Mouse (Mus musculus) thymus, postnatal 10 days (tissue): ENCODE measurements around the gene Tcte3.
"Not testable (repeated sequence)": the region's sequence is repeated elsewhere in the genome, so short reads cannot be mapped to it uniquely, and the experiment has no call there.

Experiments used
- DNase-seq, 2 experiments: peaks; one replicate each; pipeline ENCODE4 v3.0.0; 2021; ENCODE audit warnings: low spot score in 2 of 2

The Tcte3 gene

GRCm38 (mm10) chr17:15031414-15031813 is 9.9 kb downstream of the Tcte3 start:
- not testable (repeated sequence) for DNase-seq

DNA sequence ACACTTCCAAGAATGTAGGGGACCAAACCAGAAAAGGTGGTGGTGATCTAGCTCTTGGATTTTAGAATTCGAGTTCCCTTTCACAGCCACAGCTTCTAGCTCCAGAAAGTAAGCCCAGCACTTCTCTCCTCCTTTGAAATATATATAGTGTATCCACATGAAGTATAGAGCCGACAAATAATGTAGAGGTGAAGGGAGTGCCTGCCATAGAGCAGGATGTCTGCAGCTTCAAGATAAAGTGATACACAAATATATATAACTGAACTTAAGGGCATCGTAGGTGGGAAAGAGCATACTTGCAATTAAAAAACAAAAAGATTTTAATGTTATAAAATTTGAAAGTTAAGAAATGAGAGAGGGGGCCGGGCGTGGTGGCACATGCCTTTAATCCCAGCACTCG is 15.8 kb downstream of the Tcte3 start:
- not testable (repeated sequence) for DNase-seq

- DNase-seq = not testable (repeated sequence)
Observed at GRCm38 (mm10) chr17:15024502-15025193, 16.6 kb downstream of the Tcte3 start.

- DNase-seq = not testable (repeated sequence)
Observed at GRCm38 (mm10) chr17:15023878-15024492, 17.3 kb downstream of the Tcte3 start.

DNA sequence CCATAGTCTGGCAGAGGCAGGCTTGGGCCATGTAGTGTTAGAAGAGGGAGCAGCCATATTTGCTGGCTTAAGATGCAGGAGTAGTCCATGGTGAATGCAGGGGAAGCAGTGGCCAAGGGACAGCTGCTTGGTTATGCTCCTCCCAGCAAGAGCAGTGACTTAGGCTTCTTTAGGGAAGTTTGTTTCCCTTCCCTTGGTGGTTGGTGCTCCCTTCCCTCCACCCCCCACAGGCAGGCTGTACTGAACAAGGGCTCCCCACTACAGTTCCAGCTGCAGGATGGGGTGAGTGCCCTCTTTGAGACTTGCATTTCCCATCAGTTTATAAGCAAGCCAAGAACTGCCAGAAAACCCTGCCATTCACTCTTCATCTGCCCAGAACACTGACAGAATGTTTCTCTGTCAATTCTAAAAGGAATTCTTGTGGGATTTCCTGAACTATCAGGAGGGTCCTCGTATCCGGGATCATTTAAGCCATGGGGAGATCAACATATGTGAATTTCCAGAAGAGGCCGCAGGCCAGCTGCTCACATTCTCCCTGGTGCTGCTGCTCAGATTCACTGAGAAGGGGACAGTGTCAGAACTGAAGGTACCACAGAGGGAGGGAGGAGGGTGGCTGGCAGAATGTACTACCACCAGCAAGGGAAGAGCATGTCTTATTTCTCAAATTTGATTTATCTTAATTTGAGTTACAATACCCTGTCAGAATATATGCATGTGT is 19.6 kb downstream of the Tcte3 start:
- peak; percentile 2 for DNase-seq

DNA sequence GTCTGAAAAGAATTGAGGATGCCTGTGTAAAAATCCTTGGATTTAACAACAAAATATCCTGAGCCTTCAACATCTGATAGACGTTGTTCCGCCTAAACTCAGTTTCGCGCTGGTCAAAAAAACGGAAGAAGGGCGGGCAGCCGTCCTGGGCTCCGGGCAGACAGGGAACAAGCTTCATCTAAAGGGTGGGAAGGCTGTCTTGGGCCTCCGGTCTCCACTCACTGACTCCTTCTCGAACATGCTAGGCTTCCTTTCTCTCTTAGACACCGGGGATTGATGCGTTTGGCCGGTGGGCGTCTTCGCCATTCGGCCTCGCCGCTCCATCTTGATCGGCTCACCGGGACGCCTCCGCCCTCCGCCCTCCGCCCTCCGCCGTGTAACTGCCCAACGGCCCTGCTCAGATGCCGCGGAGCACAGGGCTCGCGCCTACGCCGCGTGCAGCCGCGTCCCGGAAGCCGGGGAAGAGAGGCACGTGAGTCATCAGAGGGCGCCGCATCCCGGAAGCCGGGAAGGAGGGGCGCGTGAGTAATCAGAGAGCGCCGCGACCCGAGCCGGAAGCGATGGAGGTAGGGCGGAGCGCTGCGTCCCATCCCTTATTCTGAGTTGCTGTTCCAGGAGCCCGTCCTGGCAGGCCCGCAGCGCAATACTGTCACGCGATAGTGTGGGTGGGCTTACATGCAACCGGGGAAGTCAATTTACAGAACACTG is 31.4 kb downstream of the Tcte3 start, which contains the start of gene Gm3435:
TSS of gene Gm3435 (plus strand) at position 471 of the 708 bp plus-strand sequence.
- DNase-seq = not testable (repeated sequence)

DNA sequence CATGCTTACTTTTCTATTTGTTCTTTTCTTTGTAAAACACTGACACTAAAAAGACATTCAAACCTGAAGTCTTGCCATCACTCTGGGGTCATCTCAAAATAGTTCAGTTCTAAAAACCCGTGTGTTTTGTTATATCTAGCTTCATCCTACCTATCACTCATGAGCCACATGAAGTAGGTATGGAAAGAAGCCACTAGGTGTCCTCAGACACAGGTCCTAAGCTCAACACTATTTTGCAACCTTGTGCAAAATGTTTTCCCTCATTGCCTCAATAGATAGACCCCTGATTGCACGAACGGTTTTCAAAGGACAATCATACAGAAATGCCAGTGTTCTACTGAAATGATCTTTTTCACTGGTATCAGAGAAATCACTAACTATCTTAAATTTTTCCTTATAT is 32.2 kb downstream of the Tcte3 start:
- not testable (repeated sequence) for DNase-seq

- not testable (repeated sequence) for DNase-seq
Observed at GRCm38 (mm10) chr17:15000047-15000446, 41.2 kb downstream of the Tcte3 start.

DNA sequence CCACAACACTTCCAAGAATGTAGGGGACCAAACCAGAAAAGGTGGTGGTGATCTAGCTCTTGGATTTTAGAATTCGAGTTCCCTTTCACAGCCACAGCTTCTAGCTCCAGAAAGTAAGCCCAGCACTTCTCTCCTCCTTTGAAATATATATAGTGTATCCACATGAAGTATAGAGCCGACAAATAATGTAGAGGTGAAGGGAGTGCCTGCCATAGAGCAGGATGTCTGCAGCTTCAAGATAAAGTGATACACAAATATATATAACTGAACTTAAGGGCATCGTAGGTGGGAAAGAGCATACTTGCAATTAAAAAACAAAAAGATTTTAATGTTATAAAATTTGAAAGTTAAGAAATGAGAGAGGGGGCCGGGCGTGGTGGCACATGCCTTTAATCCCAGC is 47.1 kb downstream of the Tcte3 start:
- DNase-seq = not testable (repeated sequence)

DNA sequence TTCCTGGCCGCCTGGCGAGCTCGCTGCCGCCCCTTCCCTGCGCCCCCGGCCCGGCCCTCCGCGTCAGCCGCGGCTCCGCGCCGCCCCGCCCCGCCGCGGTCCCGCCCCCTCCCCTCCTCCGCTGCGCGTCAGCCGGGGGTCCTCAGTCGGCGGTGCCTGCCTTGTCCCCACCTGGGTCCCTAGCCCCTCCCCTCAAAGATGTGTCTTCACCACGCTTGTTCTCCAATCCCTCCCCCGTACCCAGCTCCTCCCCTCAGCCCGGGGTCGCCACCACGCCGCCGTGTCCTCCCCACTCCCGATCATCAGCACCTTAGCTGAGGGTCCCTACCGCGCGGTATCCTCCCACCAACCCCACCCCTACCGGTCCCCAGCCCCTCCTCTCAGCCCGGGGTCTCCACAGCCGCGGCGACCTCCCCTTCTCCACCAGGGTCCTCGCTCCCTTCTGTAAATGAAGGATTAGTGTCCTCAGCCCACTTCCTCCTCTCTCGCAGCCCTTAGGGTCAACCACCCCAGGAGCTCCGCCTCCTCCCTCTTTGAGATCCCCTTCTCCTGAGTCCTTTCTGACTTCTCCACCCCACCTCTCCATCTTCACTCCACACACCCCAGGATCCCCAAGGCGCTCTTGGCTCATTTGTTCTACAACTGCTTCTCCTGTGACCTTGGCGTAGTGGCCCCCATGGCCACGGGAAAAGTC is 48.0 kb downstream of the Tcte3 start:
- not testable (repeated sequence) for DNase-seq

DNA sequence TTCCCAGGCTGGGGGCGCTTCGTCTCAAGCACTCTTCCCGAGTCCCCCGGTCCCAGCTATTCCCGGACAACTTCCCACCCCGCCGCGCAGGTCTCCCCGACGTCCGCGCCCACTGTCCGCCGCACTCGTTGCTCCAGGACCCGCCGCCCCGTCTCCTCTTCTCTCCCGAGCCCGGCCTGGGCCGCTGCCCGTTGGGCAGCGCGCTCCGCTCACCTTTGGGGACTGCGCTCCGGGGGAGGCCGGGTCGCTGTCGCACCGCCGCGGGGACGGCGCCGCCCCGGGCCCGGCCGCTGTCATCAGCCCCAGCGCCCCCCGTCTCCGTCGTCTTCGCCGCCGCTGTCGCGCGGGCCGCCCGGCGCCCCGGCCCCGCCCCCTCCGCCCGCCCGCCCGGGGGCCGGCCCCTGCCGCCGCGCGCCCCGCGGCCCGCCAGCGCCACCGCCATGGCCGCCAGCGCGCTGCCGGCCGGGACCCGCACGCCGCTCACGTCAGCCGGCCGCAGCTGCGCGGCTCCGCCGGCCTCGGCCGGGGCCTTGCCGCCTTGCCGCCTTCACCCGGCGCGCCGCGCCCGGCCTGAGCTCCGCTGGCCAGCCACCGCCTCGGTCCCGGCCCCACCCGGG is 48.7 kb downstream of the Tcte3 start:
- not testable (repeated sequence) for DNase-seq

GRCm38 (mm10) chr17:14990116-14990702 is 51.1 kb downstream of the Tcte3 start:
- DNase-seq = not testable (repeated sequence)

GRCm38 (mm10) chr17:14978362-14979038 is 62.8 kb downstream of the Tcte3 start, which contains the start of the genes 9030025P20Rik and Gm3417:
Gene 9030025P20Rik, plus strand, starts transcription at chr17:14978468.
Gene Gm3417, minus strand, starts transcription at chr17:14978790.
- not testable (repeated sequence) for DNase-seq

DNA sequence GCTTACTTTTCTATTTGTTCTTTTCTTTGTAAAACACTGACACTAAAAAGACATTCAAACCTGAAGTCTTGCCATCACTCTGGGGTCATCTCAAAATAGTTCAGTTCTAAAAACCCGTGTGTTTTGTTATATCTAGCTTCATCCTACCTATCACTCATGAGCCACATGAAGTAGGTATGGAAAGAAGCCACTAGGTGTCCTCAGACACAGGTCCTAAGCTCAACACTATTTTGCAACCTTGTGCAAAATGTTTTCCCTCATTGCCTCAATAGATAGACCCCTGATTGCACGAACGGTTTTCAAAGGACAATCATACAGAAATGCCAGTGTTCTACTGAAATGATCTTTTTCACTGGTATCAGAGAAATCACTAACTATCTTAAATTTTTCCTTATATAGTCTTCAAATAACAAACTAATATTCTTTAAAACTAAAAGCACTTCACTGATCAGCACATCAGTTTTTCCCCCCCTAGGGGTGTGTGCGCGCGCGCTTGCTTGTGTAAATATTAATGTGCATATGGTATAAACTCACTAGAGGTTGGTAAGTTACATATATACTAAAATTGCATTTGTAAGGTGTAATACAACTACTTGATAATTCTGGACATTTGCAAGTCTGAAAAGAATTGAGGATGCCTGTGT is 63.4 kb downstream of the Tcte3 start:
- DNase-seq = not testable (repeated sequence)
